Mouse (Mus musculus) liver, embryonic 12.5 days (tissue): ENCODE data around the gene 4930469K13Rik. TPM values are rescaled to one million over a fixed set of nuclear protein-coding genes. Genes with fewer than 3 reads are reported as not detected.

ENCODE experiments used
- ATAC-seq: fragments of 200-750 bp; cut with Nextera tagmentation; 2 replicates; pipeline ENCODE4 v1.8.0; 2017; ENCODE audit warnings: moderate number of reproducible peaks, mild to moderate bottlenecking, moderate library complexity
- H3K27ac ChIP-seq: fragments of 300-500 bp; sonication (generic); 2 replicates; pipeline ENCODE4 v1.5.1; 2016; ENCODE audit warnings: mild to moderate bottlenecking
- H3K27me3 ChIP-seq: fragments of 300-500 bp; sonication (generic); replicated peaks from 2 replicates; pipeline ENCODE4 v1.6.1; 2016; ENCODE audit warnings: mild to moderate bottlenecking, moderate library complexity
- H3K36me3 ChIP-seq: fragments of 300-500 bp; sonication (generic); 2 replicates; pipeline ENCODE4 v1.6.1; 2016; ENCODE audit warnings: mild to moderate bottlenecking, moderate library complexity
- H3K4me1 ChIP-seq: fragments of 300-500 bp; sonication (generic); 2 replicates; pipeline ENCODE4 v1.6.1; 2016
- H3K4me2 ChIP-seq: fragments of 300-500 bp; sonication (generic); 2 replicates; pipeline ENCODE4 v1.6.1; 2016; ENCODE audit warnings: mild to moderate bottlenecking, moderate library complexity
- H3K4me3 ChIP-seq: fragments of 300-500 bp; sonication (generic); 2 replicates; pipeline ENCODE4 v1.5.1; 2016; ENCODE audit warnings: mild to moderate bottlenecking, moderate library complexity
- H3K9ac ChIP-seq: fragments of 300-500 bp; sonication (generic); 2 replicates; pipeline ENCODE4 v1.6.1; 2016; ENCODE audit warnings: mild to moderate bottlenecking, moderate library complexity
- H3K9me3 ChIP-seq: fragments of 300-500 bp; sonication (generic); replicated peaks from 2 replicates; pipeline ENCODE4 v1.6.1; 2016; ENCODE audit warnings: mild to moderate bottlenecking, moderate library complexity
- WGBS: fragments of 180-500 bp; shearing (Covaris S2); methylation state at CpG from one replicate; pipeline ENCODE4 v1.1.7; 2016; ENCODE audit not compliant: insufficient replicate concordance; 5-methylcytosine and 5-hydroxymethylcytosine counted together
- polyA plus RNA-seq: library from polyadenylated mRNA; unstranded; fragments of >200 nt; fragmentation: Nextera tagmentation; extraction: Ambion mirVana; gene quantifications from 2 replicates; pipeline ENCODE4 v1.2.1, GENCODE M21; 2016

Gene 4930469K13Rik
- polyA plus RNA-seq, 1 experiment from 2014 or later, result not detected

DNA sequence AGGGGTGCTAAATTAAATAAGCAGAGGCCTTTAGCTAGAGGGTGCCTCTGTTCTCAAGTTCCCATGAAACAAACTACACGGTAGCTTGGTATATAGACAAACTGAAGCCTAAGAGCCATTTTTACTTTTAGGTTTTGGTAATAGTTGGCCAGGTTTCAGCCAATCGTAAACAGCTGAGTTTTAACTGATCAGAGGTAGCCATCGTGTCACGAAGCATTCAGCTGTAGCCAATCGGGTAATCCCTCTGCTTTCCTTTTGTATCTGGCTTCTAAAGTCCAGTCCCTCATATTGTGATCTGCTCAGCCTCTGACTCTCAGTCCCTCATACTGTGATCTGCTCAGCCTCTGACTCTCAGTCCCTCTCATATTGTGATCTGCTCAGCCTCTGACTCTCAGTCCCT is 68.7 kb downstream of the 4930469K13Rik start:
- Histone ChIP-seq H3K4me1 (peaks cover 21% of the 10 kb centered on the region), H3K36me3 (no peaks in the 10 kb centered on the region), H3K4me2 (no peak overlapping the region), H3K9ac (no peak overlapping the region), H3K27ac (no peak overlapping the region), H3K27me3 (no peaks in the 10 kb centered on the region), H3K4me3 (no peak overlapping the region), H3K9me3 (no peaks in the 10 kb centered on the region)
- WGBS, result 64% methylated on average over 5 of the region's 5 CpGs
- no peak for ATAC-seq

DNA sequence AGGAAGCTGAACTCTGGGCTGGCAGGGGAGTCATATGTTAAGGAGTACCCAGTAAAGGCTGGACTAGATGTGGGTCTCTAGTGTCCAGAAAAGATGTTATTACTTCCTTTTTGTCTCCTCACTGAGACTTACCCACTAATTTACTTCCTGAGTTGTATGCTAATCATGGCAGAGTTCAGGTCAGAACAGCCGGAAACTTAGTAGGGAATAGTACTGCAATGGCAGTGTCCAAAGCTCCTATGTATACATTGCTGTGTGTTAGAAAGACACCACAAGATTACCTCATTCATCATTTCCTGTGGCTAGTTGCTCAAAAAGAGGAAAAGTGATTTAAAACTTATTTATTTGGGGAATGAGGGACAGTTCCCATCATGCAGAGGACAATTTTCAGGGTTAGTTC is 73.3 kb downstream of the 4930469K13Rik start:
- no peaks in the 10 kb centered on the region for H3K4me1 ChIP-seq
- H3K4me2 ChIP-seq, result no peak overlapping the region
- no peak overlapping the region for H3K9ac ChIP-seq
- no peak overlapping the region for H3K27ac ChIP-seq
- no peak overlapping the region for H3K4me3 ChIP-seq
- no peaks in the 10 kb centered on the region for H3K36me3 ChIP-seq
- H3K27me3 ChIP-seq, result no peaks in the 10 kb centered on the region
- H3K9me3 ChIP-seq, result no peaks in the 10 kb centered on the region
- ATAC-seq, result no peak
- WGBS, result 83% methylated on average over 1 of the region's 1 CpGs

DNA sequence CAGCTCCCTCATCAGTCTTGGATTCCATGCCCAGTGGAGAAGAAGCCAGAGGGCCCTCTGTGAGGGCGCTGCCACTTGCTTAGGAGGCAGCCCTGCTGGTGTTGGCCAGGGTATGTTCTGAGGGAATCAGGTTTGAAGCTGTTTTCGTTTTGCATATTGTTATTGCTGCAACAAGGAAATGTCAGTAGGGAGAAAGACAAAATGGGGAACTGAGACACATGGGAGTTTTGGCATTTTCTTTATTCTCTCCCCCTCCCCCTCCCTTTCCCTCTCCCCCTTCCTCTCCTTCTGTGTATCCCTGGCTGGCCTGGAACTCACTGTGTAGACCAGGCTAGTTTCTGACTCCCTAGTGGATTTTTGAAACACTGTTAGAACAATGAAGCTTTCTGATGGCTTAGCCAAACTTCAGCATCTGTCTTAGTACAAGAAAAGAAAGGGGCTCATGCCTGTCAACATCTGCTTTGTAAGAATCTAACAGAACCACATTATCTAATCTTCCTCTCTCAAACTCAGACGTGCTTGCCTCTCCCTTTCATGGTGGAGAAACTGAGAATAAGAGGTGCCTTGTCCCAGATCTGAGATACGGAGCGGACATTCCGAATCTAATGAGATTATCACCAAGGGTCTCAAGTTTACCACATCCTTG is 86.2 kb downstream of the 4930469K13Rik start:
- WGBS, result 49% methylated on average over 6 of the region's 6 CpGs
- H3K27ac ChIP-seq, result peak overlapping the region; percentile 45; the same call in 1 of the 2 replicates

DNA sequence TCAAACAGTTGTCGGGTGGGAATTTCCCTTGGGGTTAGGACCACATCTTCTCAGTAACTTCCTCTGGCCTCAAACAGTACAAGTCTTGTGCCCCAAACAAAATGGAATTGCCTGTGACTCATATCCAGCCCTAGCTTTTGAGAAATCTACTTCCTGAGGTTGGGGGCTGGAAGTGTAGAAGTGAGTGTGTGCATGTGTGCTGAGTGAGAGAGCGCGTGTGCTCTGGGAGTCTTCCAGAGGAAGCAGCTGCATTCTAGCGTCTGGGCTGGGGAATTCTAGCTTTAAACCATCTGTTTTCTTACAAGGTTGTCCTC is 87.5 kb downstream of the 4930469K13Rik start:
- H3K9ac ChIP-seq, result no peak overlapping the region
- H3K27ac ChIP-seq, result peak overlapping the region; percentile 26; the same call in 1 of the 2 replicates
- H3K9me3 ChIP-seq, result no peaks in the 10 kb centered on the region
- peaks cover 22% of the 10 kb centered on the region for H3K4me1 ChIP-seq
- ATAC-seq, result peak; percentile 16; the same call in 1 of the 2 replicates
- H3K4me3 ChIP-seq, result no peak overlapping the region
- 52% methylated on average over 4 of the region's 4 CpGs for WGBS
- H3K27me3 ChIP-seq, result no peaks in the 10 kb centered on the region
- H3K4me2 ChIP-seq, result no peak overlapping the region
- no peaks in the 10 kb centered on the region for H3K36me3 ChIP-seq

More for the DNA sequence above, 86.2 kb downstream of the 4930469K13Rik start:
- Histone ChIP-seq H3K9me3 (no peaks in the 10 kb centered on the region), H3K36me3 (no peaks in the 10 kb centered on the region), H3K27me3 (no peaks in the 10 kb centered on the region), H3K4me1 (peaks cover 22% of the 10 kb centered on the region), H3K4me3 (no peak overlapping the region), H3K4me2 (no peak overlapping the region), H3K9ac (no peak overlapping the region)
- no peak for ATAC-seq

DNA sequence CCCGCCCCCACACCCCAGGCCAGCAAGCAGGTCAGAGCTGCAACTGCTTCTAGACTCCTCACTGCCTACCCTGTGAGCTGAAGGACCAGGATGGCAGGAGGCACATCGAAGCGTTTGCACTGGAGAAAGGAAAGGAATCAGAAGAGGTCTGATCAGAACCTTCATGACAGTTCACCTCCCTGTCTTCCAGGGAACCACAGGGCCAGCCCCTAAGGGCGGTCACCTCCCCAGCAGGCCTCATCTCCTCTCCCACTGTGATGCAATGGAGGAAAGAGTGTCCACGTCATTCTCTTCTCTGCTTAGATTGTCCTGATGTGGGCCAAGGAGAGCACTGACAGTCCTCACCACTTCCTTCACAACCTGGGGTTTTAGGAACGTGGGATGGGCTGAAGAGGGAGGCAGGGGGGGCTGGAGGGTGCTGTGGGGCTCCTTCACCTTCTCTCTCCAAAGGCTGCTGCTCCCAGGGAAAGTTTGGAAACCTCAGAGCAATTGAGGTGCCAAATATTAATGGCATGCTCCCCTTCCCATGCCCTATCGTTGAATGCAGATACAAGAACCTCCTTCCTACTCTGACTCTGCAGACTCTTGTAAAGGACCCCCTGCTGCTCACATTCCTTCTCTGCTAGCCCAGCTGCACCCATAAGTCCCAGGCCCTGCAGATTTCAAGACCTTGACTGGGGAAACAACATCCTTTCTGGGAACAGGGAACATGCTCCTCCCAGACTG is 88.1 kb downstream of the 4930469K13Rik start:
- H3K27me3 ChIP-seq, result no peaks in the 10 kb centered on the region
- no peaks in the 10 kb centered on the region for H3K36me3 ChIP-seq
- H3K4me2 ChIP-seq, result no peak overlapping the region
- H3K9ac ChIP-seq, result no peak overlapping the region
- 43% methylated on average over 7 of the region's 7 CpGs for WGBS
- peak overlapping the region; percentile 26; the same call in 1 of the 2 replicates for H3K27ac ChIP-seq
- peak; percentile 13; the same call in 1 of the 2 replicates for ATAC-seq
- no peak overlapping the region for H3K4me3 ChIP-seq
- H3K4me1 ChIP-seq, result peaks cover 22% of the 10 kb centered on the region
- no peaks in the 10 kb centered on the region for H3K9me3 ChIP-seq

DNA sequence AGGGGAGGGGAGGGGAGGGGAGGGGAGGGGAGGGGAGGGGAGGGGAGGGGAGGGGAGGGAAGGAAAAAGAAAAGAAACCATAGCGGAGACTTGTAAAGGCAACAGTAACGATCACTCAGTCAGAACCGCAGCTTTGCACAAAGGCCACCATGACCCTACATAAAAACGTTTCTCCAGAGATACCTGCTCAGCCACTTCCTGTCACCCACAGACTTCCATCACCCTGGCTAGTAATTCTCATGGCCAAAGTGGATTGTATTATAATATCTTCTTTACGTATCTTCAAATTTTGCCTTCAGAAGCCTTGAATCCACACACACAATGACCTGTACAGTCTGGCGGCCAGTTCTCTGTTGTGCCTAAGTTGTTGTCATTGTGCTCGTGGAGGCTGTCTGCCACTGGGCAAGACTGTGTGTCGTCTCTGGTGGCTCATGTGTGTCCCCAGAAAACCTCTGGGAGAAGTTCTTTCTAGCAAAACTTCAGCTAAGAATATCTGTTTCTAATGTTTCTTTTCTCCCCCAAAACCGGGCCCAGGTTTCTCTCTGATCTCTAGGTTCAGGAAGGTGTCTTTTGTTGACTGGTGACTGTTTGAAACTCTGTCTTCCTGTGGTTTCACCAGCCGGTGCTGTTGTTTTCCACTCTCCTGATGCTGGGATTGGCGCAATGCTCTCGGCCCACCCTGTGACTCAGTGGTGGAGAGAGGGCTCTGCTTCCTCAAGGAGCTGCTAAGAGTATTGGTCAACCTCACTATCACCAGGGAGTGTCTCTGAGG is 88.9 kb downstream of the 4930469K13Rik start:
- Histone ChIP-seq H3K4me1 (peaks cover 22% of the 10 kb centered on the region), H3K4me2 (no peak overlapping the region), H3K27me3 (no peaks in the 10 kb centered on the region), H3K9me3 (no peaks in the 10 kb centered on the region), H3K9ac (no peak overlapping the region), H3K27ac (no peak overlapping the region), H3K36me3 (no peaks in the 10 kb centered on the region), H3K4me3 (no peak overlapping the region)
- no peak for ATAC-seq
- 51% methylated on average over 10 of the region's 12 CpGs for WGBS

DNA sequence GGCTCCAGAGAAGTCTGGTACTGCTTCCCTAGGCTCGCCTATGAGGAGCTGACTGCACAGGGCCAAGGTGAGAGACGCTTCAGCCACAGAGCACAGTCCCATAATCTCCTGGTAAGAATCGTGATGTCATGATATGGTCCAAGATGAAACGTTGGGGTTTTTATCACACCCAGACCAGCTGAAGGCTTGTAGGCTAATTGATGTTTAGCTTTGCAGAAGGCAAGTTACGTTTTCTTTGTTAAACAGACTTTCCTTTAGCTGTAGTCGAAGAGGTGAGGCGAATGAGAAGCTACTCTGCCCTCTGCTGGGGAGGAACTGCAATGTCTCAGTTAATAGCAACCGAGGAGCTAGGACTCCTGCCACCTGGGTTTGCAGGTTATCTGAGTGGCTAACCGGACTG is 89.7 kb downstream of the 4930469K13Rik start:
- H3K4me3 ChIP-seq, result peak overlapping the region; percentile 41
- H3K27ac ChIP-seq, result peak overlapping the region; percentile 72
- H3K4me1 ChIP-seq, result peaks cover 22% of the 10 kb centered on the region
- peak; percentile 65 for ATAC-seq
- no peaks in the 10 kb centered on the region for H3K9me3 ChIP-seq
- peak overlapping the region; percentile 70 for H3K4me2 ChIP-seq
- no peaks in the 10 kb centered on the region for H3K36me3 ChIP-seq
- 8% methylated on average over 9 of the region's 9 CpGs for WGBS
- peak overlapping the region; percentile 45 for H3K9ac ChIP-seq
- no peaks in the 10 kb centered on the region for H3K27me3 ChIP-seq

DNA sequence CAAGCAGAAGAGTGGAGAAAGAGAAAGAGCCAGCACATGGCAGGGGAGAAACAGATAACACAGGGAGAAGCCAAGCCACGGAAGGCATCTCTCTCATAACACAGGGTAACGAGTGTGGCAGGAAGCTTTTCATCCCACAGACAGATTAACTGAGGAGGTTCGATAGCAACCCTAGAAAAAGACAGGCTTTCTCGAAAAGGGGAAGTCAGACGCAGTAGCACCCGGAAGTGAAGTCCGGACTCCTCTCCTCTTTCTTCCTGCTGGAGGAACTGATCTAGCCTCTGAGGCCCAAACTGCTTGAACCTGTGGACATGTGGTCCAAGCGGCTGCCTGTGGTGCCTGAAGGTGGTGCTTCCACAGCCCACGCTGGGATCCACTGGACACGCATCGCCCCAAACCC is 90.1 kb downstream of the 4930469K13Rik start:
- H3K9me3 ChIP-seq, result no peaks in the 10 kb centered on the region
- peak overlapping the region; percentile 45 for H3K9ac ChIP-seq
- WGBS, result 21% methylated on average over 11 of the region's 11 CpGs
- ATAC-seq, result peak; percentile 40
- peak overlapping the region; percentile 41 for H3K4me3 ChIP-seq
- peak overlapping the region; percentile 70 for H3K4me2 ChIP-seq
- H3K4me1 ChIP-seq, result peaks cover 22% of the 10 kb centered on the region
- H3K27ac ChIP-seq, result peak overlapping the region; percentile 72
- no peaks in the 10 kb centered on the region for H3K27me3 ChIP-seq
- no peaks in the 10 kb centered on the region for H3K36me3 ChIP-seq

DNA sequence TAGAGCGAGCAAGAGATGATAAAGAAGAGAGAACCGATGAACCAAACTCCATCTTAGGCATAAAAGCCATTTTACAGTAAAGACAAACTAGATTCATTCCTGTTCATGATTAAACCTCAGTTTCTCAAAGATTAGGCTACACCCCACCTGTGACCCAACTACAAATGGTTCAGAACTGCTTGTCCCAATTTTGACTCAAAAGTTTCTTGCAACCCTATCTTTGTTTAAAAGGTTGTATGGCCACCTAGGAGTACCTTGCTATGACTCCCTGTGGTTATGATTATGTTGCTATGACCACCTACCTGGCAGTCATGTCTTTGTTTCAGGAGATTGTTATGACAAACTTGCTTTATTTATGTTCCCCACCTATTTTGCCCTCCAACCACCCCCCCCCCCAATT is 90.7 kb downstream of the 4930469K13Rik start:
- Histone ChIP-seq H3K36me3 (no peaks in the 10 kb centered on the region), H3K4me3 (no peak overlapping the region), H3K4me2 (peak overlapping the region; percentile 70; the same call in 1 of the 2 replicates), H3K4me1 (peaks cover 22% of the 10 kb centered on the region), H3K9ac (no peak overlapping the region), H3K27ac (no peak overlapping the region), H3K9me3 (no peaks in the 10 kb centered on the region), H3K27me3 (no peaks in the 10 kb centered on the region)
- no peak for ATAC-seq
- 57% methylated on average over 2 of the region's 2 CpGs for WGBS

DNA sequence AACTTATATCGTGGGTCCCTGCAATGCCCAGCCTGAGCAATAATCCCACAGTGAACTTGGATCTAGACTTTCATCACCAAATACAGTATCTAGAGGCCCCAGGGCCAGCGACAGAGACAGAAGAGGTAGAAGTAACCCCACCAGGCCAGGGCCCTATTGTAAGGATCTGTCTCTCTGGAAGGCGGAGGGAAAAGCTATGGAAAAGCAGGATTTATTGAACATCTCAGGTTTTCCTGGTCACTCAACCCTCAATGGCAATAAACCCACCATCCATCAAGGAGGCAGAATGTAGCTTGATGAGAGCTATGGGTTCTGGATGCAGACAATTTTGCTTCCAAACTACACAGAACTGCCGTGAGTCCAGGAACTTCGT is 95.8 kb downstream of the 4930469K13Rik start:
- no peaks in the 10 kb centered on the region for H3K9me3 ChIP-seq
- peaks cover 4% of the 10 kb centered on the region for H3K4me1 ChIP-seq
- H3K4me2 ChIP-seq, result no peak overlapping the region
- H3K4me3 ChIP-seq, result no peak overlapping the region
- H3K27me3 ChIP-seq, result peaks cover 16% of the 10 kb centered on the region; the same call in 1 of the 2 replicates
- 54% methylated on average over 5 of the region's 5 CpGs for WGBS
- H3K9ac ChIP-seq, result no peak overlapping the region
- no peaks in the 10 kb centered on the region for H3K36me3 ChIP-seq
- no peak for ATAC-seq
- no peak overlapping the region for H3K27ac ChIP-seq

DNA sequence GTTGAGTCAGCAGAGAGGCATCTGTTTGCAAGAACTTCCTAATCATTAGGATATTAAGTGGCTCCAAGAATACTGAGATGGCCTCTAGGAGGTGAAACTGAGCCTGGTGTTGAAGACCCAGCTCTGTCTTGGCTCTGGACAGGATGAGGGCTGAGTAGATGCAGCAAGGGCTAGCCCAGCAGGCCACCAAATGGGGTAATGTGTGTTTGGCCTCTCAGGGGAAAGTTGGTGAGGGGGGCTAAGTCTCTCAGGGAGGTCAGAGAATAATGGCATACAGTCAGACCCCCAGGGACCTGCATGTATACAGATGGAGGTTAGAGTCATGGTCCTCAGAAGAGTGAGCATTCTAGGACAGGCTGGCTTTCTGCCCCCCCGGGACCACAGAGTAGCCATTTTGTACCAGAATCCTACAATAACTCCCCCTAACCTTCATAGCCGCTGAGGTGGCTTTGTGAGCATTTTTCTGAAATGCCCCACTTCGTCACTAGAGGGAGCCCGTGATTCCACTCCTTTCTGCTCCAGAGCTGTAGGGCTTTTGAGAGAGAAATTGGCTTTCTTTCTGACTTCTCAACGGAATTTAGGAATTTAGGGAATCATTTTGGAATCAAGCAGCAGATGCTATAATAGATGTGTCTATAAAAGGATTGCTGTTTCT is 96.3 kb downstream of the 4930469K13Rik start:
- Histone ChIP-seq H3K4me3 (no peak overlapping the region), H3K36me3 (no peaks in the 10 kb centered on the region), H3K27ac (no peak overlapping the region), H3K4me1 (0 out of 2 replicates have a peak, but pooled peaks cover 3% of the 10 kb centered on the region), H3K9ac (no peak overlapping the region), H3K9me3 (no peaks in the 10 kb centered on the region), H3K4me2 (no peak overlapping the region), H3K27me3 (peaks cover 16% of the 10 kb centered on the region; the same call in 1 of the 2 replicates)
- WGBS, result 7% methylated on average over 5 of the region's 5 CpGs
- ATAC-seq, result no peak
